Mouse (Mus musculus): Measurements from ENCODE around the gene Kcnh6. TPM values are rescaled to one million over a fixed set of nuclear protein-coding genes. Genes with fewer than 3 reads are reported as not detected.

Kcnh6 gene
- polyA plus RNA-seq (2014; fragmentation: Nextera tagmentation; extraction: Ambion mirVana), result 0.39 and 0.41 TPM in 2 replicates

GRCm38 (mm10) chr11:106007821-106008220, at the start of gene Kcnh6:
TSS of gene Kcnh6 (plus strand) at chr11:106008124.
- WGBS, result under 1% methylated on average over 25 of the region's 25 CpGs

DNA sequence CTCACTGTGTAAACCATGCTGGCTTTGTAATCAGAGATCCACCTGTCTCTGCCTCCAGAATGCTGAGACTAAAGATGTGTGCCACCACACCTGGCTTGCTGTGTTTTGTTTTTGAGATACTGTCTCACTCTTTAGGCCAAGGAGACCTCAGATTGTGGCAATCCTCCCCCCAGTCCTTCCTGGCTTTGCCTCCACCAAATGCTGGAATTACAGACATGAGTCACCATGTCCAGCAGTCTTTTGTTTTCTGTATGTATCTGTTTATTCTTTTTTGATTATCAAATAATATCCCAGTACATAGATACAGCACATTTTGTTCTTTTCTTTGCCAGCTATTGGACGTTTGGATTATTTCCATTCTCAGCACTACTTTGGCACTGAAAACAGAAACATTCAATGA, 49.4 kb upstream of the Kcnh6 start:
- no peaks in the 10 kb centered on the region for H3K27me3 ChIP-seq (ENCODE audit: control insufficient read depth, insufficient read depth, low read length)
- 74% methylated on average over 1 of the region's 1 CpGs for WGBS
- DNase-seq (ENCODE audit: low spot score), result no peak

More at GRCm38 (mm10) chr11:106007821-106008220, at the start of gene Kcnh6:
- H3K4me2 ChIP-seq (ENCODE audit: low read depth, low read length, severe bottlenecking), result peak within 1 kb of the TSS; percentile 35; the same call in 1 of the 2 replicates
- no peak within 1 kb of the TSS for H3K9ac ChIP-seq (ENCODE audit: low read length)
- DNase-seq (ENCODE audit: low spot score) (peak; percentile 89), ATAC-seq (replicated peaks; ENCODE audit: low FRiP score) (no peak)
- H3K36me3 ChIP-seq (ENCODE audit: control insufficient read depth, insufficient read depth, low read length), result no peaks in the 10 kb centered on the region
- H3K4me3 ChIP-seq (ENCODE audit: low read depth, low read length), result peak within 1 kb of the TSS; percentile 9; the same call in 1 of the 2 replicates
- 0 out of 2 replicates have a peak, but pooled peaks cover 3% of the 10 kb centered on the region for H3K4me1 ChIP-seq (replicated peaks; ENCODE audit: control insufficient read depth, insufficient read depth, low read length)
- no peaks in the 10 kb centered on the region for H3K9me3 ChIP-seq (ENCODE audit: control insufficient read depth, low read length)
- H3K27me3 ChIP-seq (ENCODE audit: control insufficient read depth, insufficient read depth, low read length), result no peaks in the 10 kb centered on the region
- no peak within 1 kb of the TSS for H3K27ac ChIP-seq (ENCODE audit: low read depth, low read length)

GRCm38 (mm10) chr11:105959355-105959754, 48.6 kb upstream of the Kcnh6 start:
- H3K9me3 ChIP-seq (ENCODE audit: control insufficient read depth, low read length), result no peaks in the 10 kb centered on the region
- DNase-seq (ENCODE audit: low spot score), result no peak
- no peak overlapping the region for H3K27ac ChIP-seq (ENCODE audit: low read depth, low read length)

More for the DNA sequence above, 49.4 kb upstream of the Kcnh6 start:
- Histone ChIP-seq H3K9me3 (ENCODE audit: control insufficient read depth, low read length) (no peaks in the 10 kb centered on the region), H3K4me3 (ENCODE audit: low read depth, low read length) (no peak overlapping the region), H3K4me1 (replicated peaks; ENCODE audit: control insufficient read depth, insufficient read depth, low read length) (no peaks in the 10 kb centered on the region), H3K9ac (ENCODE audit: low read length) (no peak overlapping the region), H3K4me2 (ENCODE audit: low read depth, low read length, severe bottlenecking) (no peak overlapping the region), H3K27ac (ENCODE audit: low read depth, low read length) (no peak overlapping the region), H3K36me3 (ENCODE audit: control insufficient read depth, insufficient read depth, low read length) (no peaks in the 10 kb centered on the region)
- no peak for ATAC-seq (replicated peaks; ENCODE audit: low FRiP score)

DNA sequence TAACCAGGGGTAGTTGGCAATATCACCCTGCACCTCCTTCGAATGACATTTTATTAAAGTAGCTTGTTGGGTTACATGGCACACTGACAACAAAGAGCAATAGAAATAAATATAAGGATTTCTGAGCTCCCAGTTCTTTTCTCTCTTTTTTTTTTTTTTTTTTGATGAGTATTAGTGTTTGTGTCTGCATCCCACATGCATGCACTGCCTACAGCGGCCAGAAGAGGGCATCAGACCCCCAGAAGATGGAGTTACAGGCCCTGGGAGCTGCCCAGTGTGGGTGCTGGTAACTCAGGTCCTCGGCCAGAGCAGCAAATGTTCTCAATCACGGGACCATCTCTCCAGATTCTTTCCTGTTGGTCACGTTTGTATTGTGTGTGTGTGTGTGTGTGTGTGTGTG, 43.2 kb upstream of the Kcnh6 start:
- WGBS, result 68% methylated on average over 5 of the region's 5 CpGs
- H3K36me3 ChIP-seq (ENCODE audit: control insufficient read depth, insufficient read depth, low read length), result no peaks in the 10 kb centered on the region
- H3K9me3 ChIP-seq (ENCODE audit: control insufficient read depth, low read length), result no peaks in the 10 kb centered on the region
- H3K4me1 ChIP-seq (replicated peaks; ENCODE audit: control insufficient read depth, insufficient read depth, low read length), result 0 out of 2 replicates have a peak, but pooled peaks cover 3% of the 10 kb centered on the region
- no peak for ATAC-seq (replicated peaks; ENCODE audit: low FRiP score)
- H3K9ac ChIP-seq (ENCODE audit: low read length), result no peak overlapping the region
- no peak overlapping the region for H3K27ac ChIP-seq (ENCODE audit: low read depth, low read length)
- peaks cover 21% of the 10 kb centered on the region for H3K27me3 ChIP-seq (ENCODE audit: control insufficient read depth, insufficient read depth, low read length)
- H3K4me3 ChIP-seq (ENCODE audit: low read depth, low read length), result no peak overlapping the region
- H3K4me2 ChIP-seq (ENCODE audit: low read depth, low read length, severe bottlenecking), result no peak overlapping the region
- no peak for DNase-seq (ENCODE audit: low spot score)

More at GRCm38 (mm10) chr11:105959355-105959754, 48.6 kb upstream of the Kcnh6 start:
- Histone ChIP-seq H3K4me3 (ENCODE audit: low read depth, low read length) (no peak overlapping the region), H3K27me3 (ENCODE audit: control insufficient read depth, insufficient read depth, low read length) (no peaks in the 10 kb centered on the region), H3K4me1 (replicated peaks; ENCODE audit: control insufficient read depth, insufficient read depth, low read length) (no peaks in the 10 kb centered on the region), H3K9ac (ENCODE audit: low read length) (no peak overlapping the region), H3K4me2 (ENCODE audit: low read depth, low read length, severe bottlenecking) (no peak overlapping the region), H3K36me3 (ENCODE audit: control insufficient read depth, insufficient read depth, low read length) (no peaks in the 10 kb centered on the region)
- ATAC-seq (replicated peaks; ENCODE audit: low FRiP score), result no peak
- WGBS, result 69% methylated on average over 17 of the region's 17 CpGs

GRCm38 (mm10) chr11:105966288-105966687, 41.6 kb upstream of the Kcnh6 start:
- peaks cover 21% of the 10 kb centered on the region for H3K27me3 ChIP-seq (ENCODE audit: control insufficient read depth, insufficient read depth, low read length)
- ATAC-seq (replicated peaks; ENCODE audit: low FRiP score) (no peak), DNase-seq (ENCODE audit: low spot score) (no peak)
- H3K36me3 ChIP-seq (ENCODE audit: control insufficient read depth, insufficient read depth, low read length), result no peaks in the 10 kb centered on the region
- H3K4me1 ChIP-seq (replicated peaks; ENCODE audit: control insufficient read depth, insufficient read depth, low read length), result 0 out of 2 replicates have a peak, but pooled peaks cover 3% of the 10 kb centered on the region
- H3K4me3 ChIP-seq (ENCODE audit: low read depth, low read length), result no peak overlapping the region
- 73% methylated on average over 4 of the region's 4 CpGs for WGBS
- H3K9me3 ChIP-seq (ENCODE audit: control insufficient read depth, low read length), result no peaks in the 10 kb centered on the region
- no peak overlapping the region for H3K9ac ChIP-seq (ENCODE audit: low read length)
- H3K27ac ChIP-seq (ENCODE audit: low read depth, low read length), result no peak overlapping the region
- H3K4me2 ChIP-seq (ENCODE audit: low read depth, low read length, severe bottlenecking), result no peak overlapping the region

DNA sequence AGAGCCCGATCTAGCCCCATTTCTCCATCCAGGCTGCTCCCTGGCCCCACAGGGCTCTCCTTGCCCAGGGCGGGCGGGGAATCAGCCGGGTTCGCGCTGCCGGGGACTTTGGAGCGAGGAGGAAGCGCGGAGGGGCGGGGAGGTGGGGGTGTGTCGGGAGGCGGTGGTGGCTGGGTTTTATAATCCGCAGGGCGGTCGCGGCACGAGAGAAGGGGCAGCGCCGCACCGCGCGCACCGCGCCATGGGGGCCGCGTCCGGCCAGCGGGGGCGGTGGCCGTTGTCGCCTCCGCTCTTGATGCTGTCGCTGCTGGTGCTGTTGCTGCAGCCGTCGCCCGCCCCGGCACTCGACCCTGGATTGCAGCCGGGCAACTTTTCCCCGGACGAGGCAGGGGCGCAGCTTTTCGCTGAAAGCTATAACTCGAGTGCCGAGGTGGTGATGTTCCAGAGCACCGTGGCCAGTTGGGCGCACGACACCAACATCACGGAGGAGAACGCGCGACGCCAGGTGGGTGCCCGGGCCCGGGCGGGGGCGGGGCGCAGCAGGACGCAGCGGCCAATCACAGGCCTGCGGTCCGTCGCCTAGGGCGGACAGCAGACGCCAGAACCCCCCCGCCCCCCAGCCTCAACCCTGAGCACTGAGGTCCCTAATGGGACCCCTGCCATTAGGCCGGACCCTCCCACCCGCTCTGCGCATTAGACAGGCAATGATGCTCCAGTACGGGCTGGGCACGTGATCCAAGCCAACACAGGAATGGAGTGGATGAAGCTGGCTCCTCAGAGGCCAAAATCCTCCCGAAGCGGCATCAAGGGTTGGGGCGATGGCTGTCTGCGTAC, 40.0 kb upstream of the Kcnh6 start, which contains the start of gene Ace:
Gene Ace (plus strand): TSS at position 205 of the 834 bp plus-strand sequence.
- peak within 1 kb of the TSS; percentile 98 for H3K4me2 ChIP-seq (ENCODE audit: low read depth, low read length, severe bottlenecking)
- H3K36me3 ChIP-seq (ENCODE audit: control insufficient read depth, insufficient read depth, low read length), result no peaks in the 10 kb centered on the region
- peaks cover 21% of the 10 kb centered on the region for H3K27me3 ChIP-seq (ENCODE audit: control insufficient read depth, insufficient read depth, low read length)
- H3K4me1 ChIP-seq (replicated peaks; ENCODE audit: control insufficient read depth, insufficient read depth, low read length), result 0 out of 2 replicates have a peak, but pooled peaks cover 3% of the 10 kb centered on the region
- no peaks in the 10 kb centered on the region for H3K9me3 ChIP-seq (ENCODE audit: control insufficient read depth, low read length)
- H3K4me3 ChIP-seq (ENCODE audit: low read depth, low read length), result peak within 1 kb of the TSS; percentile 50
- under 1% methylated on average over 76 of the region's 76 CpGs for WGBS
- ATAC-seq (replicated peaks; ENCODE audit: low FRiP score) (peak; percentile 64), DNase-seq (ENCODE audit: low spot score) (peak; percentile 68)
- no peak within 1 kb of the TSS for H3K27ac ChIP-seq (ENCODE audit: low read depth, low read length)
- H3K9ac ChIP-seq (ENCODE audit: low read length), result peak within 1 kb of the TSS; percentile 55

DNA sequence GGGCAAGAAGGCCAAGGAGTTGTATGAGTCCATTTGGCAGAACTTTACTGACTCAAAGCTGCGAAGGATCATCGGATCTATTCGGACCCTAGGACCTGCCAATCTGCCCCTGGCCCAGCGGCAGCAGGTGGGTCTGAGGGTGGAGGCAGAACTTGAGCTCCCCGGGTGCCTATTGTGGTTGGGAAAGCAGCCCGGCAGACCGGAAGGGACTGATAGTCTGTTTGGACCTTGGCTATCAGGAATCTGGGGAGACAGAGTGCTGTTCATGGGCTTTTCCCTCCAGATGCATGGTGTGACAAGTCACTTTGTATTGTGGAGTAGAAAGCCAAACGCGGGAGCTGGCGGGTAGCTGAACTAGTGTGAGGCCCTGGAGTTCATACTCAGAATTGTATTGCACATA, 39.0 kb upstream of the Kcnh6 start:
- peaks cover 21% of the 10 kb centered on the region for H3K27me3 ChIP-seq (ENCODE audit: control insufficient read depth, insufficient read depth, low read length)
- no peak overlapping the region for H3K4me2 ChIP-seq (ENCODE audit: low read depth, low read length, severe bottlenecking)
- H3K9me3 ChIP-seq (ENCODE audit: control insufficient read depth, low read length), result no peaks in the 10 kb centered on the region
- WGBS, result 47% methylated on average over 10 of the region's 10 CpGs
- H3K27ac ChIP-seq (ENCODE audit: low read depth, low read length), result no peak overlapping the region
- no peak for ATAC-seq (replicated peaks; ENCODE audit: low FRiP score)
- H3K9ac ChIP-seq (ENCODE audit: low read length), result no peak overlapping the region
- no peak for DNase-seq (ENCODE audit: low spot score)
- H3K4me3 ChIP-seq (ENCODE audit: low read depth, low read length), result no peak overlapping the region
- H3K4me1 ChIP-seq (replicated peaks; ENCODE audit: control insufficient read depth, insufficient read depth, low read length), result 0 out of 2 replicates have a peak, but pooled peaks cover 3% of the 10 kb centered on the region
- H3K36me3 ChIP-seq (ENCODE audit: control insufficient read depth, insufficient read depth, low read length), result no peaks in the 10 kb centered on the region

- H3K4me3 ChIP-seq (ENCODE audit: low read depth, low read length), result no peak overlapping the region
- H3K27me3 ChIP-seq (ENCODE audit: control insufficient read depth, insufficient read depth, low read length), result peaks cover 21% of the 10 kb centered on the region
- 0 out of 2 replicates have a peak, but pooled peaks cover 3% of the 10 kb centered on the region for H3K4me1 ChIP-seq (replicated peaks; ENCODE audit: control insufficient read depth, insufficient read depth, low read length)
- no peaks in the 10 kb centered on the region for H3K9me3 ChIP-seq (ENCODE audit: control insufficient read depth, low read length)
- 44% methylated on average over 1 of the region's 1 CpGs for WGBS
- H3K36me3 ChIP-seq (ENCODE audit: control insufficient read depth, insufficient read depth, low read length), result no peaks in the 10 kb centered on the region
- DNase-seq (ENCODE audit: low spot score) (no peak), ATAC-seq (replicated peaks; ENCODE audit: low FRiP score) (no peak)
- no peak overlapping the region for H3K9ac ChIP-seq (ENCODE audit: low read length)
- no peak overlapping the region for H3K4me2 ChIP-seq (ENCODE audit: low read depth, low read length, severe bottlenecking)
- no peak overlapping the region for H3K27ac ChIP-seq (ENCODE audit: low read depth, low read length)
Observed at GRCm38 (mm10) chr11:105969516-105969915, 38.4 kb upstream of the Kcnh6 start.
